ENCODE assay signal across 17 mouse cellular contexts in genomic region chr17:72959497-72960039, GRCm38 (mm10).
"Had no signal": no experiment of that assay in that cellular context is flagged by ENCODE, and none has a peak within 500 bp of the region (broad histone marks: within the 10 kb centered on the region; RNA-seq: fewer than 3 reads in every experiment).

No protein-coding gene starts in this region.

- H3K9me3 ChIP-seq: limb, embryonic 15.5 days; liver, embryonic 12.5 days; lung, embryonic 15.5 days; megakaryocyte, embryonic 14.5 days; midbrain, embryonic 12.5 days; neural tube, embryonic 15.5 days; stomach, embryonic 15.5 days had no signal

- ATAC-seq: liver, embryonic 12.5 days had no signal

- H3K36me3 ChIP-seq: limb, embryonic 15.5 days; liver, embryonic 12.5 days; lung, embryonic 15.5 days; midbrain, embryonic 12.5 days; neural tube, embryonic 15.5 days; stomach, embryonic 15.5 days had no signal

- DNase-seq: kidney, adult 11 months; kidney, adult 9 months; kidney, postnatal 14 days; layer of hippocampus, adult 9-11 months; layer of hippocampus, postnatal 36 days; lung, postnatal 14 days; right cerebral cortex, adult 18-20 months; right cerebral cortex, postnatal 25 days; thymus, postnatal 4 days had no signal

- H3K4me3 ChIP-seq: limb, embryonic 15.5 days; liver, embryonic 12.5 days; lung, embryonic 15.5 days; megakaryocyte, embryonic 14.5 days; midbrain, embryonic 12.5 days; neural tube, embryonic 15.5 days; stomach, embryonic 15.5 days had no signal

- H3K4me1 ChIP-seq: liver, embryonic 12.5 days; midbrain, embryonic 12.5 days; neural tube, embryonic 15.5 days had no signal

- H3K27me3 ChIP-seq: limb, embryonic 15.5 days; liver, embryonic 12.5 days; lung, embryonic 15.5 days; midbrain, embryonic 12.5 days; neural tube, embryonic 15.5 days; stomach, embryonic 15.5 days had no signal

- H3K4me2 ChIP-seq: limb, embryonic 15.5 days; liver, embryonic 12.5 days; lung, embryonic 15.5 days; midbrain, embryonic 12.5 days; neural tube, embryonic 15.5 days; stomach, embryonic 15.5 days had no signal

- H3K9ac ChIP-seq: limb, embryonic 15.5 days; liver, embryonic 12.5 days; lung, embryonic 15.5 days; midbrain, embryonic 12.5 days; neural tube, embryonic 15.5 days; stomach, embryonic 15.5 days had no signal

- H3K27ac ChIP-seq: limb, embryonic 15.5 days; liver, embryonic 12.5 days; lung, embryonic 15.5 days; macrophage; midbrain, embryonic 12.5 days; neural tube, embryonic 15.5 days; stomach, embryonic 15.5 days had no signal
